Mouse (Mus musculus) NIH3T3 (cell line): ENCODE data around the gene Mmp15.
"Not testable (repeated sequence)": the region's sequence is repeated elsewhere in the genome, so short reads cannot be mapped to it uniquely, and the experiment has no call there.

Experiments used
- DNase-seq: peaks from one replicate; pipeline ENCODE4 v3.0.0-alpha.2; 2012; ENCODE audit warnings: low read depth

The Mmp15 gene

DNA sequence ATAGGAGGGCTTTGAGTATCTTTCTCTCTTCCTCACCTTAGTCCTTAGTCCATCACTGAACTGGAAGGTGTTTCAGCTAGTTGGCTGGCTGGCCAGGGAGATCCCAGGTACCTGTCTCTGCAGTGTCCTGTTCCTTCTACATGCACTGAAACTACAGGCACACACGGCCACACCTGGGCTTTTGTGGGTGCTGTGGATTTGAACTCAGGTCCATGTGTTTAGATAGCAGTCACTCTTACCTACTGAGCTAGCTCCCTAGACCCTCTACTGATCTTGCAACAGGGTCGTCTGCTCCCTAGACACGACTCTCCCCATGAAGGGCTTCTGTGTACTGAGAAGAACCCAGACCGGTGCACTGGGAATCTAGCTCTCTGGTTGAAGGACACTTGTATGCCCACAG, 25.0 kb downstream of the Mmp15 start:
- DNase-seq = no peak

DNA sequence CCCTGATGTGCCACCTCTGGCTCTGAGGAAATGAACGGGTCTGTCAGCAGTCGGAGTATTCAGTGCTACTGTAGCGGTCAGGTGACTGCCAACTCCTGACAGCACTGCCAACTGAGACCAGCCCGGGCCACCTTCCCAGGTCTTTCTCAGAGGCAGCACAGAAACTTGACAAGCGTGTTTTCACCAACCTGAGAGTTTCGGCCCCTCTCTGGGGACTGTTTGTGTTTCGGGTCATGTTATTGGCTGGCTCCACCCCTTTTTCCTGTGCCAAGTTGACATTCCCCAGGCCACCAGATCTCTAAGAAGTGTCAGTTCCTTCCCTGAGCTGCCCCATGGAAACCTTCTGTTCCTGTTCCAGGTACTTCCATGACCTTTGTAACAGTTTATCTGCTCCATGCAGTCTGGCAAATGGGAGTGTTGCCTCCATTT, 25.8 kb downstream of the Mmp15 start:
- no peak for DNase-seq

DNA sequence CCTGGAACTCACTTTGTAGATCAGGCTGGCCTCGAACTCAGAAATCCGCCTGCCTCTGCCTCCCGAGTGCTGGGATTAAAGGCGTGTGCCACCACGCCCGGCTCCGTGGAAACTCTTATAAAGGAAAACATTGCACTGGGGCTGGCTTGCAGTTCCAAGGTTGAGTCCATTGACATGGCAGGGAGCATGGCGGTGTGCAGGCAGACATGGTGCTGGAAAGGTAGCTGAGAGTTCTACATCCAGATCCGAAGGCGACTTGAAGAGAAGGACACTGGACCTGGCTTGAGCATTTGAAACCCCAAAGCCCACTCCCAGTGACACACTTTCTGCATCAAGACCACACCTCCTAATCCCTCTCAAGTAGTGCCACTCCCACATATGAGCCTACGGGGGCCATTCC, 26.9 kb downstream of the Mmp15 start:
- not testable (repeated sequence) for DNase-seq

DNA sequence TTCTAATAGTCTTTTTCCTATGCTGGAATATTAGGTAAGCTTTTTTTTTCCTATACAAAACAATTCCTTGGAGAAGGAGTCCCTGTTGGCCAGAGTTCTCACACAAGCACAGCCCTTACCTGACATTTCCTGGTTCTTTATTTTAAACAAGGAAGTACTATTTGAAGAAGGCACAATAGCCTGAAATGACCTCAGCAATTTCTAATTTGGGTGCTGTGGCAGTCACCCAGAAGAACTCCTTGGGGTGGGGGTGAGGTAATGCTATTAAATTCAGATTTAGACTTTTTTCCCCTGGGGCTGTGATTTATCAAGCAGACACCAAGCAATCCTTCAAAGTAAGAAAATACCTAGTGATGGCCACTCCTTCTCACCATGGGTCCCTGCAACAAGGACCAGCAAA, 28.9 kb downstream of the Mmp15 start:
- no peak for DNase-seq

DNA sequence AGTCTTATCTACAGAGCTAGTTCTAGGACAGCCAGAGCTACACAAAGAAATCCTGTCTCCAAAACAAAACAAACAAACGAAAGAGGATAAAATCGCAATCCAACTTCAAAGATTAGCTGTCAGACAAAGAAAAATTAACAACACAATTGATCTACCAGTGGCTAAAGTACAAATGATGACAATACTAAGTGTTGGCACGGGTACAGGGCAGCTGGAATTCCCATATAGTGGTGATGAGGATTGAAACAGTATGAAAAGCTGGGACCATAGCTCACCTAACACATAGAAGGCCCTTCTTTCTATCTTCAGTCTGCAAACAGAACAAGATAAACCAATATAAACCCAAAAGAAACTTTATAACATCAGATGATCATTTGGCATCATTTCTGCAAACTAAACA, 29.5 kb downstream of the Mmp15 start:
- no peak for DNase-seq

DNA sequence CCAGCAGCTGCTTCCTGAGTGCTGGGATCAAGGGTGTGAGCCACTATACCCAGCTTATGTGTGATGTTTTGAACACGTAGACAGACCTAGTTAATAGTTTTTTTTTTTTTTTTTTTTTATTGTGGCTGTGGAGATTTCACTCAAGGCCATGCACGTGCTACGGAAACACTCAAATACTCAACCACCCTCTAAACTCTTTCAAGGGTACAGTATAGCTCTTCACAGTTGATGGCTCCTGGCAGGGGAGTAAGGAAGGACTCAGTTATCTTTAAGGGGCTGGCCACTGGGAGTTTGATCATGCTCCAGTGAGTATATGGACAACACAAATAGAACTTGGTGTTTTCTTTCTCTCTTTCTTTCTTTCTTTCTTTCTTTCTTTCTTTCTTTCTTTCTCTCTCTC, 32.4 kb downstream of the Mmp15 start:
- no peak for DNase-seq

DNA sequence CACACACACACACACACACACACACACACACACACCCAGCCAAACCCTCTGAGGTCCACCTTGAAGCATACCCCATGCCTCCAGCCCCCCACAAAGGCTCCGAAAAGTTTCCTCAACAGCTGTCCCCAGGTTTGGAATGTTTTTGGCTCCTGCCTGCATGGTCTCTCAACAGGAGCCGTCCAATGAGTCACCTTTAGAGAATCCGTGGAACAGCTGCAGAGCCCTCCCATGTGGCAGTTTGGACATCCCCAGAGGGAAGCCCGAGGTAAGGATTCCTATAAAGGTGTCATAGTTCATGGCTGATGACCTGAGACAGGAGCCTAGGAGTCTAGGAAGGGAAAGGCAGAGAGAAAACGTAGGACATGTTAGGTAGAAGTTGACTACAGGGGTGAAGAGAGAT, 34.0 kb downstream of the Mmp15 start:
- DNase-seq = peak; percentile 32

DNA sequence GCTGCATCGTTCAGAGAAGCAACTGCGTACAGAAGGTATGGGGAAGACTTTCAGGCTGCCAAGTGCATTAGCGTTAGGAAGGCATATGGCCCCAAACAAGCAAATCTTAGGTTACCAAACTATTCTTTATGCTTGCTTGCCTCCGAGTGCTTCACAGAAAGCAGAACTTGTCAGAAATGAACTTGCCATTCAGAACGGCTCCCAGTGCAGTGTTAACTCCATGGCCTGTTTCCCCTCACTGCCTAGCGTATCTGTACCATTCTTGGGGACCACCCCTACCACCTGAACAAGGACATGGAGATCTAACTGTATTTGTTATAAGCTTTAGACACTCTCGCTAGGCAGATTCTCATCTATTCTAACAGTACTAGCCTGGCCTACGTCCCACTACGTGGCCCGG, 35.2 kb downstream of the Mmp15 start:
- DNase-seq = no peak

DNA sequence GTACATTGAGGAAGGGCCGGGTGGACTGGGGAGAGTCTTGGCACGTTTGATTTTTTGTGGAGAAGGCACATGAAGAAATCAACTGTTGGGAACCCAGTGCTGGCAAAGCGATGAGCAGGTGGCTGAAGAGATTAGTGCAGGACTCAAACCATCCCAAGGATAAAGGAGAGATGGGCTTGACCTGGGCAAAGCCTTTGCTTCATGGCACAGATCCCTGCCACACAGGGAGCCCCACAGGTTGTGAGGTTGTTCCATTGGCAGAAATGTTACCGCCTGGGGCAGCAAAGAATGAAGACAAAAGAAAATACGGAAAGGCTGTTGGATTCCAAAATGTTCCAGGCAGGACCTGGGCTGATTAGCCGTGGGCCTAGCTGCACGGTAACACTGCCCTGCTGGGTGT, 35.9 kb downstream of the Mmp15 start:
- DNase-seq = no peak

DNA sequence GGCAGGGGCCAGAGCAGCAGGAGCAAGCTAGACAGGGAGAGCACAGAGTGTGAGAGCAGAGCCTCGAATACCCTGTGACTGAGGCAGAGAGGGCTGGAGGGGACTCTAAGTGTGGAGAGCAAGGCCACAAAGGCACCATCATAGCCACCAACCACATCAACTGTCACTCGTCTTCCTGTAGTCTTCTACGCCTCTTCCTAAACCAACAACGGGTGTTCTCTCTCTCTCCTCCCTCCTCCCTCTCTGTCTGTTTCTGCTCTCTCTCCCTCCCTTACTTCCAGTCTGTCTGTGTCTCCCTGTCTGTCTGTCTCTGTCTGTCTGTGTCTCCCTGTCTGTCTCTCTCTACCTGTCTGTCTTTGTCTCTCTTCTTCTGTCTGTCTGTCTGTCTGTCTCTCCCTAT, 38.2 kb downstream of the Mmp15 start:
- DNase-seq = no peak

DNA sequence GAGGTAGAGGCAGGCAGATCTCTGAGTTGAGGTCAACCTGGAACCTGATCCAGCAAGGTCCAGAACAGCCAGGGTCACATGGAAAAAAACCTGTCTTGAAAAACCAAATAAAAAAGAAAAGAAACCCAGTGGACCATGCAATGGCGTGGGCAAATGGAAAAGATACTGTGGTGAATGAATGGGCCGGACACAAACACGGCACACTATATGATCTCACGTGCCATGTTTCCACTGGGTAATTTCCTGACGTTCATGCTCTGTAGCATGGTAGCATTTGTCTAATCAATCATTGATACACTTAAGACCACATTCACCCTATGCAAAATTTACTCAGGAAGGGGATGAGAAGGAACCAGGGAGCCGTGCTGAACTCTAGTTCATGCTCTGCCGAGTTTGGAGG, 39.0 kb downstream of the Mmp15 start:
- no peak for DNase-seq

DNA sequence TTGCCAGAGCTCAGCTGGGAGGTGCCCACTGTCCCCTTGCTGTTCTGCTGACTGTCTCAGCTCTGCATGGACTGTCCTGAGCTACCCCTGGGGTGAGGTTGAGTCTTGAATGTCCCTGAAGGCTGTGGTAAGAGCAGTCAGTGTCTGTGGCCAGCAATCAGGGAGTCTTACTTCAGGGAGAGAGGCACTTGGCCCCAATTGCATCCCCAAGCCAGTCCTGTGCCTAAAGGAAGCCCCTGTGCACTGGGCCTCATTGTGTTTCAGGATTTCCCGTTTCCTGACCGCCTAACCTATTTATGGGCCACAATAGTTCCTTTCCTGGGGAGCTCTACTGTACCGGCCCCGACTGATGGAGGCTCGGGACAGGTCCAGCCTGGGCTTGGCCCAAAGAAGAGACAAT, 40.5 kb downstream of the Mmp15 start:
- no peak for DNase-seq

DNA sequence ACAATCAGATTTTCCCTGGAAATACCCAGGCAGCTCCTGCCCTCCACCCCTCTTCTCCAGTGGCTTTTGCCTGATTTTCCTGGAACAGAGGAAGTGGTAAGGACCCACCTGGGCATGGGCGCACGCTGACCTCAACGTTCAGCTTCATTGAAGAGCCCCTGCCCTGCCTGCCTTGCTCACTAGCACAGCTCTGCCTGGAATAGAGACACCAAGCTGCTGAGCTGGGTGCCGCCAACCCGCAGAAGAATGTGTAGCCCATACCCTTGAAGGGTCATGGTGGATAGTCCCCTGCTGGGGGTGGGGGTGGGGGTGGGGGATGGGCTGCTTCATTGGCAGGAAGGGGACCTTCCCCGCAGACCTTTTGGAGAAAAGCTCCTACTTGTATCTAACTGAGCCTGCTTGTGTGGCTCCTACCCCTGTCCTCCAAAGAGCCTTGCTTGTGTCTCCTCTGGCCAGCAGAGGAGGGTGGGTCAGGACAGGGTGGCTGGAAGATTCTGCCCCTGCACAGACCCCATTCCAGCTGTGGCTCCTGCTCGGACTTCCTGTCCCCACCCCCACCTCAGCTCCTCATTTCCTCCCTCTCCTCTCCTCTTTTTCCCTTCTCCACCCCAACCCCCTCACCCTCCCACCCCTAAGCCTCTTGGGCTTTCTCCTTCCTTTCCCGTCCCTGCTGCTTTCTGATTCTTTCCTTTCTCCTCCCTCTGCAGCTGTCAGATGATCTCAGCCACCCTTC, 43.3 kb downstream of the Mmp15 start:
- no peak for DNase-seq

DNA sequence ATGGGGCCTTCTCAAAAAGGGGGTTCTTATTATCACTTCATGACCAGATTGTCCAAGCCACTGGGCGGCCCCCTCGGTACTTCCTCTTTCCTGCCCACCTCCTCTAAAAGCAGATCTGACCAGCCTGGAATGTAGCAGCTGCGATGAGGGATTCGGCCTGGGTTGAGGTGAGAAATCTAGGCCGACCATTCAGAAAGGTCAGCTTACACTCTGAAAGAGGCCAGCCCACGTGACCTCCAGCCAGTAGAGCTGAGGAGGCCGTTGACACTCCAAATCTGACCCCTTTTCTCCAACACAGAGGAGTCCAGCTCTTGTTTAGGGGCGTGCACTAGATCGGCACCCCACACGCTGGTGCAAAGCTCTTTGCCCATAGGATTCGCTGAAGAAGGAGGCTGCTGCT, 44.7 kb downstream of the Mmp15 start:
- DNase-seq = no peak

DNA sequence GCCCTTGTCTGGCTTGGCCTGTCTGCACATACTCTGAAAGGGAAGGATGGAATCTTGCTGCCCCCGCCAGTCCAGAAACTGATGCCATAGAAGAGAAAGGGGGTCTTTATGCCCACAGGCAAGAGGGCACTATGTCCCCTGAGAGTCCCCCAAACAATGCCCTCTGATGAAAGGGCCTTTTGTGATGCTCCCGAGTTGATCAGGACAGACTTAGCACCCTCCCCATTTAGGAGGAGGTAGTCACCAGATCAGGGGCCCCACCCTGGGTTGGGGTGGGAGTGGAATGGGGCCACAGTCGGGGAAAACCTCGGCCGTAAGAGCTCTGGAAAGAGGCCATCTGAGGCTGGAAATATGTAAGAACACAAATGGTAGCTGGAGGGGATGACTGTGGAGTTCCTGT, 45.1 kb downstream of the Mmp15 start:
- no peak for DNase-seq

DNA sequence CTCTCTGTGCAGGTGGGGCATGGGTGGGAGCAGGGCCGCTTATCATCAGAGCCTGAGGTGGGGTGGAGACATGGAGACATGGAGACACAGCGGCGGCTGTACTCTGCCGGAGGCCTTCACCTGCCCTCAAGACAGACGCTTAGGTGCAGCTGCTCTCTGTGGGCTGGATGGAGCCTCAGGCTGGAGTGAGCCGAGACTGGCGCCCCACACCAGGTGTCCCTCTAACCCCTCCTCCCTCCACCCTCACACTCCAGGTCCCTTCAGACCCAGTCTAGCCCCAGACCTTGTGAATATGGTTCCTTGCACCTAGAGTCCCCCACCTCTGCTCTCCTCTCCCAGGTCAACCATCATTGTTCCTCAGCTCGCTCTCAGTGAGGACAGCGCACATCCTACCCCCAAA, 47.1 kb downstream of the Mmp15 start:
- DNase-seq = no peak

DNA sequence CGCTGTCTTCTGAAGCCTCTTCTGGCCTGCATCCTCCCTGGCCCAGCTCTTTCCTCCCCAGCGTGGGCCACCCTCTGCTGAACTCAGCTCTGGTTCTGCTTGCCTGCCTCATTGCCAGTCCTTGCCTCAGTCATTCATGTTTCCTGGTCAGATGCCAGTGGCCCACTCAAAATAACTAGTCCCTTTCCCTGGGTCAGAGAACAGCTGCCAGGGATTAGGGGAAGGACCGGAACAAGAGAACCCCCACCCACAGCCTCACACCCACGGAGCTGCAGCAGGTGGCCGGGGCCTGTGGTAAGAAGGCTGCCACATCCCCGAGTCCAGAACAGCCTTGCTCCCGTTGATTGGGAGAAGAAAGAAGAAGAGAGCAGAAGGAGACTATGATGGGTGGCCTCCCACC, 49.0 kb downstream of the Mmp15 start:
- DNase-seq = no peak

DNA sequence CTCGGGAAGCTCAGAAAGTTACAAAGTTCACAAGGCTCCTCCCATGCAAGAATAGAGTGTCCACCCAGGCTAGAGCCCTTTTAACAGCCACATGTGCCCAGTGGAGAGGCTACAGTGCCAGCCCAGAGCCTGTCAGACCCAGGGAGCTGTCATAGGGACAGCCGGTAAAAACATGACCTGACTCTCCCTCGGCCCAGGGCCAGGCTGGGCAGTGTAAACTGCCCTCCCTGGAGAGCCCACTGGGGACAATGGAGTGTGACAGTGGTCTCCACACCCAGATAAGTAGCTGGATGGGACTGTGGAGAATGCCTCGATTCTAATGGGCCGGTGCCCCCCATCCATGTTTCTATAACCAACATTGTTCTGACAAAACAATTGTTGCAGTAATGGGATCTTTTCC, 57.5 kb downstream of the Mmp15 start:
- no peak for DNase-seq

DNA sequence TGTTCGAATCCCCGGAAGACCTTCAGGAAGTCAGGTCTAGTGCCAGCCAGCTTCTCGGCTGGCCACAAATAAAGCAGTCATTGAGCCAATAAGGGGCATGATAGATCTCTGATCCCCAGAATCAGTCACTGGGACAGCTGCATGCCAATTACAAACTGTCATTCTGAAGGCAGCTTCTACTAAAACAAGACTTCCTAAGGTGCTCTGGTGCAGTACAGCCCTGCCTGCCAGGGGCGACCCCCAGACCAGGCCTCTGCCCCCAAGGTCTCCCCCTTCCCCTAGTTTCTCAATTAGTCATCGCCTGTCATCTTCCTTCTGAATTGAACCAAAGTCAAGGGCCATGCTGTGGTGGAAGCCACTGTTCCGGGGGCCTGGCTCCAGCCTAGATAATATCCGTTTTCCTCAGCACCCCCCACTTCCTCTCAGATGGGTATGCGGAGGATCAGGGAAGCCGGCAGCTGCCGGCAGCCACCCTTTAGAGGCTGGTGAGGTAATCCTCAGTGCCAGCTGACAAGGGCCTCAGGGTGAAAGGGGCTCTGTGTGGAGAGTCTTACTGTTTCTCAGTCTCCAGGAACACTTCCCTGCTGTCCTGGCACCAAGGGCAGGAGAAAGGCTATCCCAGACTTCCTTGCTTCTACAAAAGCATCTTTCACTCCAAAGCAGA, 59.4 kb downstream of the Mmp15 start:
- no peak for DNase-seq

DNA sequence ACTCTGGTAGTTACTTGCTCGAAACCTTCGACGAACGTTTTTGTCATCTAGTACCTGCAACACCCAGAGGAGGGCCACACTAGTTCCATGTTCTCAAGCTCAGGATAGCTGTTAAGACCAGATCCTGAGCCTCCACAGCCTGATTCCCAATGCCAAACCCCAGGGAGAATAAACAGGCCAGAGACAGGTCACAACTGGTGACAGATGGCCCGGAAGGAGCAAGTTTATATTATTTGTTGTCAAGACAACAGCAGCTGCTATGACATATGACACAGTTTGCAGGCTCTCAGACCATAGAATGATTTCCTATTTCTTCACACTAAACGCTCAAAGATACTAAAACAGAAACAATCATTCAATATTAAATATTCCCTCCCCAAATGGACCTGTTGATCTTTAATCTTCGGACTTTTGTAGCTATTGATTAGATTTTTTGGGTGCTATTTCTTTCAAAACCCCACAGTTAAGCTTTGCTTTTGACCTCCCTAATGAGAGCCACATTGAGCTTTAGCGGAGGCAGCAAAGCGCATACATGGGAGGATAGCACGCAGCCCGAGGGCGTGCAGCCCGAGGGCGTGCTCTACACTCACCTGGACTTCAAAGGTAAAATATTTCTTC, 70.2 kb downstream of the Mmp15 start:
- no peak for DNase-seq
